Comparison of ENCODE assay signal across 18 mouse cellular contexts in the genomic region with DNA sequence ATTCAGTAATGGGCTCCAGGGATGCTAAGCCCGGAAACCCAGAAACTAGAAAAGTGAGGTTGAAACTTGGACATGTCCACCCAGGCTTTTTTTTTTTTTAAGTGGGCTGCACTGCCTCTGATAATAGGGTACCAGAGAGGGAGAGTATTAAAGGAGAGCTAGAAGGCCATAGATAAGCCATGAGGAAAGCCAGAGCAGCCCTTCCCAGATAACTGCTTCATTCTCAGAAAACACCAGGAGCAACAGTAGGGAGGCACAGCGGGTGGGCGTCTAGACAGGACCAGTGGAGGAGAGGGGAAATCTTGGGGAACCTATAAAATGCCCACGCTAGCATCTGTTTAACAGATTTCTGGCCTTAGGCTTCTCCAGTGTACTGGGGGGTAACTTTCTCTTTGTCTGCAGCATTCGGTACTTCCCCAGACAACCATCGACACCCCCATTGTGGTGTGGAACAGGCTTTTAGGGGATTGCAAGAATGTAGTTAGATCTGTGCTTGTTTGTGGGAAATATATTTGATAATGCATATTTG.
DNase-seq lines count a peak whose midpoint lies in the region; ATAC-seq and TF ChIP-seq lines count a peak whose summit lies in the region.
"Had no signal": no experiment of that assay in that cellular context is flagged by ENCODE, and none has a peak within 500 bp of the region (broad histone marks: within the 10 kb centered on the region; RNA-seq: fewer than 3 reads in every experiment).

No protein-coding gene starts in this region.

- no peak for TF ChIP-seq EP300 in lung, postnatal 0 days (IDR thresholded peaks at IDR 0.05)

- H3K4me3 ChIP-seq in gastrocnemius, adult 2 months = peak overlapping the region; percentile 52
- H3K4me3 ChIP-seq in kidney, embryonic 14.5 days (ENCODE audit: low read length) = no peak overlapping the region
- no peak overlapping the region for H3K4me3 ChIP-seq in lung, postnatal 0 days (ENCODE audit: low read depth, low read length)
- no peak overlapping the region for H3K4me3 ChIP-seq in limb, embryonic 14.5 days (replicated peaks; ENCODE audit: low read length)
- H3K4me3 ChIP-seq in hindbrain, embryonic 14.5 days (replicated peaks; ENCODE audit: low read length) = no peak overlapping the region
- H3K4me3 ChIP-seq: erythroblast, embryonic 14.5 days; left cerebral cortex, adult 2 months; midbrain, embryonic 10.5 days had no signal

- no peak for TF ChIP-seq POLR2A in limb, embryonic 14.5 days (IDR thresholded peaks at IDR 0.05; ENCODE audit: borderline replicate concordance, extremely low read depth, insufficient read depth, insufficient read length)

- H3K4me2 ChIP-seq in kidney, embryonic 14.5 days (replicated peaks; ENCODE audit: low read depth, low read length) = no peak overlapping the region
- H3K4me2 ChIP-seq in lung, postnatal 0 days (replicated peaks; ENCODE audit: low read depth, low read length) = no peak overlapping the region
- peak overlapping the region; percentile 27; the same call in 1 of the 2 replicates for H3K4me2 ChIP-seq in limb, embryonic 14.5 days (replicated peaks; ENCODE audit: low read depth, low read length, severe bottlenecking)
- H3K4me2 ChIP-seq in hindbrain, embryonic 14.5 days (replicated peaks) = no peak overlapping the region

- H3K27me3 ChIP-seq in kidney, embryonic 14.5 days (ENCODE audit: control insufficient read depth, insufficient read depth, low read length) = no peaks in the 10 kb centered on the region
- H3K27me3 ChIP-seq in lung, postnatal 0 days (replicated peaks; ENCODE audit: insufficient read depth, low read length) = no peaks in the 10 kb centered on the region
- H3K27me3 ChIP-seq in limb, embryonic 14.5 days (ENCODE audit: control insufficient read depth, insufficient read depth, low read length) = no peaks in the 10 kb centered on the region
- H3K27me3 ChIP-seq in hindbrain, embryonic 14.5 days (ENCODE audit: control insufficient read depth, insufficient read depth, low read length) = no peaks in the 10 kb centered on the region; the same call in 1 of the 2 replicates
- H3K27me3 ChIP-seq: CH12.LX had no signal

- intact Hi-C loops in gastrocnemius, adult 2 months (cut with DNase I) = no loop called here

- ATAC-seq in kidney, embryonic 14.5 days (ENCODE audit: low FRiP score, low TSS enrichment) = no peak
- no peak for ATAC-seq in lung, postnatal 0 days
- ATAC-seq in limb, embryonic 14.5 days (ENCODE audit: low FRiP score, low read depth) = peak; percentile 57; the same call in 1 of the 2 replicates
- no peak for ATAC-seq in hindbrain, embryonic 14.5 days (ENCODE audit: low FRiP score)
- ATAC-seq: forebrain, embryonic 14.5 days had no signal

- H3K9ac ChIP-seq in kidney, embryonic 14.5 days (ENCODE audit: low read depth, low read length) = no peak overlapping the region
- H3K9ac ChIP-seq in lung, postnatal 0 days (replicated peaks; ENCODE audit: low read depth) = no peak overlapping the region
- H3K9ac ChIP-seq in limb, embryonic 14.5 days (ENCODE audit: low read depth, low read length, severe bottlenecking) = no peak overlapping the region
- H3K9ac ChIP-seq in hindbrain, embryonic 14.5 days = no peak overlapping the region

- H3K27ac ChIP-seq in gastrocnemius, adult 2 months = peak overlapping the region; percentile 68
- H3K27ac ChIP-seq in kidney, embryonic 14.5 days (ENCODE audit: low read depth, low read length) = peak overlapping the region; percentile 57
- peak overlapping the region; percentile 17; the same call in 1 of the 2 replicates for H3K27ac ChIP-seq in lung, postnatal 0 days (ENCODE audit: low read length)
- H3K27ac ChIP-seq in limb, embryonic 14.5 days (replicated peaks; ENCODE audit: low read depth, low read length) = peak overlapping the region; percentile 44; the same call in 1 of the 2 replicates
- H3K27ac ChIP-seq in hindbrain, embryonic 14.5 days = no peak overlapping the region
- H3K27ac ChIP-seq: left cerebral cortex, adult 2 months; midbrain, embryonic 10.5 days; stomach, postnatal 0 days had no signal

- DNase-seq in gastrocnemius, adult 2 months = no peak
- DNase-seq in gastrocnemius, adult 8-10 months (ENCODE audit: low spot score in 2 of 2) = no peak
- DNase-seq in kidney, adult 8-10 months = no peak
- DNase-seq in lung, postnatal 0 days (ENCODE audit: low spot score) = no peak
- no peak for DNase-seq in lung, adult 18-20 months
- peak; percentile 37 for DNase-seq in limb, embryonic 14.5 days (ENCODE audit: low spot score)
- no peak for DNase-seq in hindbrain, embryonic 14.5 days (ENCODE audit: low spot score)
- DNase-seq: cerebellum, postnatal 10 days; kidney, adult 2 months; liver; right cerebral cortex, postnatal 25 days had no signal

- H3K36me3 ChIP-seq in kidney, embryonic 14.5 days (ENCODE audit: control insufficient read depth, insufficient read depth, low read length) = no peaks in the 10 kb centered on the region
- H3K36me3 ChIP-seq in lung, postnatal 0 days (ENCODE audit: insufficient read depth, low read length) = no peaks in the 10 kb centered on the region
- H3K36me3 ChIP-seq in limb, embryonic 14.5 days (ENCODE audit: control insufficient read depth, insufficient read depth, low read length) = no peaks in the 10 kb centered on the region
- H3K36me3 ChIP-seq in hindbrain, embryonic 14.5 days (replicated peaks; ENCODE audit: control insufficient read depth, insufficient read depth) = no peaks in the 10 kb centered on the region
- H3K36me3 ChIP-seq: midbrain, embryonic 10.5 days had no signal

- H3K9me3 ChIP-seq in kidney, embryonic 14.5 days (ENCODE audit: control insufficient read depth, low read length) = no peaks in the 10 kb centered on the region
- H3K9me3 ChIP-seq in lung, postnatal 0 days (ENCODE audit: low read length) = no peaks in the 10 kb centered on the region
- no peaks in the 10 kb centered on the region for H3K9me3 ChIP-seq in limb, embryonic 14.5 days (ENCODE audit: control insufficient read depth, low read length)
- no peaks in the 10 kb centered on the region for H3K9me3 ChIP-seq in hindbrain, embryonic 14.5 days (ENCODE audit: control insufficient read depth, low read length)
- H3K9me3 ChIP-seq: midbrain, embryonic 10.5 days had no signal

- no peak for TF ChIP-seq CTCF in gastrocnemius, adult 2 months (IDR thresholded peaks at IDR 0.05)
- no peak for TF ChIP-seq CTCF in lung, postnatal 0 days (IDR thresholded peaks at IDR 0.05)

- H3K4me1 ChIP-seq in kidney, embryonic 14.5 days (ENCODE audit: control insufficient read depth, insufficient read depth, low read length) = peaks cover 23% of the 10 kb centered on the region
- no peaks in the 10 kb centered on the region for H3K4me1 ChIP-seq in lung, postnatal 0 days (ENCODE audit: insufficient read depth, low read depth, low read length)
- H3K4me1 ChIP-seq in limb, embryonic 14.5 days (ENCODE audit: control insufficient read depth, insufficient read depth, low read length) = peaks cover 32% of the 10 kb centered on the region
- peaks cover 17% of the 10 kb centered on the region; the same call in 1 of the 2 replicates for H3K4me1 ChIP-seq in hindbrain, embryonic 14.5 days (replicated peaks; ENCODE audit: control insufficient read depth, insufficient read depth, low read length)

- WGBS in kidney, embryonic 14.5 days = 54% methylated on average over 6 of the region's 6 CpGs
- 53% methylated on average over 6 of the region's 6 CpGs for WGBS in lung, postnatal 0 days
- WGBS in limb, embryonic 14.5 days = 25% methylated on average over 6 of the region's 6 CpGs
- 70% methylated on average over 6 of the region's 6 CpGs for WGBS in hindbrain, embryonic 14.5 days
